Mouse (Mus musculus): Measurements from ENCODE around the gene Tnfrsf13c.

Gene Tnfrsf13c

GRCm38 (mm10) chr15:82207504-82208219 is 16.5 kb downstream of the Tnfrsf13c start:
- DNase-seq (ENCODE audit: low spot score in 2 of 2): no peak

DNA sequence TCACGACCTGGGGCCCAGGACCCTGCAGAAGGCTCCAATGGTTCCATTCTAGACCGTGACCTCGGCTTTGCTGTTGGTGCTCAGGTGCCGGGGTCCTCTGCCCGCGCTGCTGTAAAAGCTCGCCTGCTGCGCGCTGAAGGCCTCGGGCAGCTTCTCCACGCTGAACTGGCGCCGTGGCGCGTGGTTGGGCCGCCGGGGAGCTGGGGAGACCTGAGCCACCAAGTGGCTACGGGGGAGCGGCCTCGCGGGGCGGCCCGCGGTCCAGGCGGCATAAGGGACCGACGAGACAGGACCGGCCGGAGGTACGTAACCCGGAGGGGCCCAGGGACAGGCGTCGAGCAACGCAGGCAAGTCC is 17.1 kb downstream of the Tnfrsf13c start:
- DNase-seq (ENCODE audit: low spot score in 2 of 2): no peak

DNA sequence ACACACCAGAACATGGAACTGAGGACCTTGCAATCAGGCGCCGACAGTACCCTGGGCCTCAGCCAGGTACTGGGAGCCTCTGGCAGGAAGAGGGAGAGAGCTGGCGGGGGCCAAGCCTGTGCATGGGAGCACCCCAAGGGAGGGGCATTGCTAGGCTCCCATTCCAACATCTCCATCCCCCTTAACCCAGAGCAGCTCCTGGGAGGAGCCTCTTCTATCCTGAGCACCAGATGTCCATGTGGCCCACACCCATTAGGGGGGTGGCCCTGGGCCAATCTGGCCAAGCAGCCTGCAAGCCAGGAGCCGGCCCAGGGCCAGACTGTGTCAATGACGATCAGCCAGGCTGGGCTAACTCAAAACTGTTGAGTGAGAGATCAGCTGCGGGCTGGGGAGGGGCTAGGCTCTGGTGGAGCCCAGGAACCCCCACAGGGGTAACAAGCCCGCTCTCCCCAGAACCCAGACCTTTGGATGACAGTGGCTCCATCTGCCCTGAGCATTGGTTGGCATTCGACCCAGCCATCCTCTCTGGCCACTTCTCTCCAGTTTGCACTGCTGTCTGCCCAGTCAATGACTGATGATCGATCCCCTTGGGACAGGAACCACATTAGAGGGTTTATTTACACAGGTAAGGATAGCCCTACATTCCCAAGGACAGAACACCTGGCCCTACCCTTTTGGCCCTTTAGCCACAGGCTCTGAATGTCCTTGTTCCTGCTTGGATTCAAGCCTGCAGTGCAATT is 17.6 kb downstream of the Tnfrsf13c start:
- DNase-seq (ENCODE audit: low spot score in 2 of 2): no peak

DNA sequence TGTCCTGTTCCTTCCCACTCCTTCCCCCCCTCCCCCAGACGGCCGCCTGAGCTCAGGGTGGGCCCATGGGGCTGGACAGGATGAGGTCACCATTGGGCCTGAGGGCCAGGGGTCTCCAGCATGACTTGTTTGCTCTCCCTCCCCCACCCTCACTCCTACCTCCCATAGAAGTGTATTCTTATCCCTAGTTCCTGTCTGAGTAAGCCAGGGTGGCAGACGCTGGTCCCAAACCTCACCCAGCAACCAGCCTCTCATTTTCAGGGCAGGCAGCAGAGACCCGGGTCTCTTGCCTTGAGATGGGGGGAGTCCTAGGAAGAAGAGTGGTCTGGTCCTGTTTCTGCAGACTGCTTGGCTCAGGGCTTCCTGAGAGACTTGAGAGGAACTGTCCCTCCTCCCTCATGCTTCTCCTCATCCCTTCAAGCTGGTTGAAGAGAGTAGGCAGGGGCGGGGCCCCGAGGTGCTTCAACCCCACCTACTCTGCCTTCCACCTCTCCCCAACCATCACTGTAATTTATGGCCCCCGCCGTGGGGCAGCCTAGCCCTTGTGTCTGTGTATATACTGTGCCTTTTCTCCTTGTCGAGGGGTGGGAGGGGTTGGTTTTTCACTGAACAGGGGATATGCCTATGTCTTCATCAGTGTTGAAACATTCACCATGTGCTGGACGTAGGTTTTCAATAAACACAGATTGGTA is 19.3 kb downstream of the Tnfrsf13c start:
- no peak for DNase-seq (ENCODE audit: low spot score in 2 of 2)

DNA sequence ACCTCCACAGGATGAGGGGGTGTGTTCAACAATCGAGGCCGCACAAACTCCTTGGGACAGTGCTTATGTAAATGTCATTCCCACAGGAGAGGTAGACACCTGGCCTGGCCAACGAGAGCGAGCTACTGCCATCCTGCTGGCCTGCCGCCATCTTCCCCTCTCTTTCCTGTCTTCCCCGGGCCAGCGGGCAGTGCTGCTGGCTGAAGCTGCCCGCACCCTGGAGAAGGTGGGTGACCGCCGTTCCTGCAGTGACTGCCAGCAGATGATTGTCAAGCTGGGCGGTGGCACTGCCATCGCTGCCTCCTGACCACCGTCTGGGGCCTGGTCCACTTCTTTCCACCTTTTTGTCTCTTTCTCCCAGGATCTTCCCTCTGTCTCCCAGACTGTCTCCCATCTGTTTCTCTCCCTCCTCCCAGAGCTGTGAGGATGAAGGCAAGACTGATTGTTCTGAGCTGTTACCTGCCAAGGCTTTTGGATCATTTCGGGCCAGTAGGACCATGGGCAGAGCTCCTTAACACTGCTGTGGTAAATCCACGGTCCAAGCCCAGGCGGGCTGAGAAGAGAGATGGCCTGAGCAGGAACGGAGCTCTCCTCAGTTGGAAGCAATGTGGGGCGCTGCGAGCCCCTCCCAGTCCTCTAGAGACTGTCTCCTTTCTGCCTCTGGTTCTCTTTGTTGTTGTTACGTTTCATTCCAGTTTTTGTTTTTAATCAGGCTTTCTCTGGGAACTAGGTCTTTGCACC is 20.4 kb downstream of the Tnfrsf13c start:
- DNase-seq (ENCODE audit: low spot score in 2 of 2): no peak

DNA sequence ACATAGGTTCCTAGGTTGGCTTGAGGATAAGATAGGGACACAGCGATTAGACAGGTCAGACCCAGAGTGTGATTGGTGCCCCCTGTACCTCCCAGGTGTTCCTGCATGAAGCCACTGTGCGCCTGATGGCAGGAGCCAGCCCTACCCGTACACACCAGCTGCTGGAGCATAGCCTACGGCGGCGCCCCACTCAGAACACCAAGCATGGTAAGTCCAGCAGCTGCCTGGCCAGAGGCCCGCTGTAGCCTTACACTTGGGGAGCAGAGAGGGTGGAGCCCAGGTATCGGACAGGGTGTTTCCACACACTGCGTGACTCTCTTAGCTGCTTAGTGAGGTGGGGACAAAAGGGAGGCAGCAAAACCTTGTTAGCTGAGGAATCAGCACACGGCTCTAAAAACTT is 21.1 kb downstream of the Tnfrsf13c start:
- no peak for DNase-seq (ENCODE audit: low spot score in 2 of 2)

GRCm38 (mm10) chr15:82202086-82202485 is 22.1 kb downstream of the Tnfrsf13c start:
- no peak for DNase-seq (ENCODE audit: low spot score in 2 of 2)

DNA sequence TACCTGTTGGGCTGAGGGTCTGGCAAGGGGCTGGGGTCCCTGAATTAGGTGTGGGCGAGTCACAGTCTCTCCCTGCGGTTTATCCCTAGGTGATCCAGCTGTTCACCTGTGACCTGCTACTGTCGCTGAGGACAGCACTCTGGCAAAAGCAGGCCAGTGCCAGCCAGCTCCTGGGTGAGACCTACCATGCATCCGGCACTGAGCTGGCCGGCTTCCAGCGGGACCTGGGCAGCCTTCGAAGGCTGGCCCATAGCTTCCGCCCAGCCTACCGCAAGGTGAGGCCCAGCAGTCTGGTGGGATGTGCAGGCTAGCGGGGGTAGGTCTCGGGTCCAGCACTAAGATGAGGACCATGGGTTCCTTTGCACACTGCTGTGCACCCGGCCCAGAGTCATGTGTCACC is 24.6 kb downstream of the Tnfrsf13c start:
- DNase-seq (ENCODE audit: low spot score in 2 of 2): no peak

DNA sequence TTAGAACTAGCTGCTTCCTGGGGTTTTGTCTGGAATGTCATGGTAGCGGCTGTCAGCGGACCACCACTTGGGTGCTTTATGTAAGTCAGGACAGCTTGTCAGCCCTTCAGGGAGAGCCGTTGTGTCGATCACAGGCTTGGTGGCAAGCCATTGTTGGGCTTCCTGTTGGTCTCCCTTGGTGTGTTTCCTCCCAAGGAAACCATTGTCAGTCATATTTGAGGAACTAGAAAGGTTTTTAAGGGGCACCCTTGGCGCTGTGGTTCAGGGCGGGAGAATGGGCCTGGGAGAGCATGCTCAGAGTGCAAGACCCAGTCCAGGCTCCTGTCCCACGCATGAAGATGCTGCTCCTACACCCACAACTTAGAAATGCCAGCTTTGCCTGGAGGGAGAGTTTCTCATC is 25.8 kb downstream of the Tnfrsf13c start:
- DNase-seq (ENCODE audit: low spot score in 2 of 2): no peak

DNA sequence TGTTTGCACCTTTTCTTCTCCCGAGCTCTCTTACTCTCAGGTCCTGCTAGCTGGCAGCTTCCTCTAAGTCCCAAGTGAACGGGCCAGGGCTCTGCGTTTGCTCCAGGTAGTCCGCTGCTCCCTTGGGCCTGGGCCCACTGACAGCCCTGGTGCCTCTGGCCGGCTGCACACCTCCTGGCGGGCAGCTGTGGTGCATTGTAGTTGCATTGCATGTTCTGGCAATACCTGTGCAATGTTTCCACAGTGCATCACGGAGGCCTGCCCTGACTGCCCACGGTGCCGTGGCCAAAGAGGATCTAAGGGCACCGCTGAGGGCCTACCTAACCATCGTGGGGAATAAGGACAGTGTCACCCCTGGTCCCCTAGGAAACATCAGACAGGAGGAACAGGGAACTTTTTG is 26.2 kb downstream of the Tnfrsf13c start:
- DNase-seq (ENCODE audit: low spot score in 2 of 2): no peak

- DNase-seq (ENCODE audit: low spot score in 2 of 2): no peak
Measured at GRCm38 (mm10) chr15:82197246-82197750, 26.9 kb downstream of the Tnfrsf13c start.

- DNase-seq (ENCODE audit: low spot score in 2 of 2): no peak
Measured at GRCm38 (mm10) chr15:82196300-82196699, 27.9 kb downstream of the Tnfrsf13c start.

GRCm38 (mm10) chr15:82192617-82193016 is 31.6 kb downstream of the Tnfrsf13c start:
- no peak for DNase-seq (ENCODE audit: low spot score in 2 of 2)

GRCm38 (mm10) chr15:82188481-82189240 is 35.5 kb downstream of the Tnfrsf13c start:
- DNase-seq (ENCODE audit: low spot score in 2 of 2): no peak

DNA sequence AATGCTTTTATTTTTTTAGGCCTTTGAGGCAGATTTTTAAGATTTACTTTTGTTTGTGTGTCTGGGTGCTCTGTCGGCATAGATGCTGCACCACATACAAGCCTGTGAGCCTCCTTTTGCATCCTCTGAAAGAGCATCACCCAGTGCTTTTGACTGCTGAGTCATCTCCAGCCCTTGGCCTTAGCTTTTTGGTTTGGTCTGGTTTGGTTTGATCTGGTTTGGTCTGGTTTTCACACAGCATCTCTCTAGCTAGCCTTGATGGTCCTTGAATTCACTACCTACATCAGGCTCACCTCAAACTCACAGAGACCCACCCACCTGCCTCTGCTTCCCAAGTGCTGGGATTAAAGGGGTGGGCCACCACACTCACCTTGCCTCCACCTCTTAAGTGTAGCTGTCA is 36.2 kb downstream of the Tnfrsf13c start:
- no peak for DNase-seq (ENCODE audit: low spot score in 2 of 2)

DNA sequence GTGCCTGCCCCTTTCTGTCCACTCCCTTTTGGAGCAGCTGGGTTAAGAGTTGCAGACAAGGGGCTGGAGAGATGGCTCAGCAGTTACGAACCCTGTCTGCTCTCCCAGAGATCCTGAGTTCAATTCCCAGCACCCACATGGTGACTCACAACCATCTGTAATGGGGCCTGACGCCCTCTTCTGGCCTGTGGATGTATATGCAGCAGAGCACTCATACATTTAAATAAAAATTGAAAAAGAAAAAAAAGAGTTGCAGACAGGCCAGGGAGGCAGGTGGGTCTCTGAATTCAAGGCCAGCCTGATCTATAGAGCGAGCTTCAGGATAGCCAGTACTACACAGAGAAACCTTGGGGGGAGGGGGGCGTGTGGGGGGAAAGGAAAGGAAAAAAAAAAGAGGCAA is 36.8 kb downstream of the Tnfrsf13c start:
- DNase-seq (ENCODE audit: low spot score in 2 of 2): no peak

GRCm38 (mm10) chr15:82186931-82187330 is 37.2 kb downstream of the Tnfrsf13c start:
- DNase-seq (ENCODE audit: low spot score in 2 of 2): no peak

DNA sequence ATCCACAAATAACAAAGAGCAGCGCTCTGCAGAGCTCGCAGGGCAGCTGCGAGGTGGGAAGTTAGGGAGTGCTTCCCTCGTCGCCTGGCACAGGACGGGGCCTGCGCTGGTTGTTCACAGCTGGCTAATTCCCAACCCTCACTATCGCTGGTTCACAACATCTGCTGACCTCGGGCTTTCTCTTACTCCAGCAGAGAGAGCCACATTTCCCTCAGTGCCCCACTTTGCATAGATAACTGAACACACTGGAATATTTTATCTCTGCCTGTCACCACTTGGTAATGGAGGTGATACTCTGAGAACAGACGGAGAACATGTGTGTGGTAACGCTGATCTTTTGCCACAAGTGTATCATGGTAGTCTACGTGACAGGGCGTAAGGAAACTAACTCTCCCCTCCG is 38.0 kb downstream of the Tnfrsf13c start:
- DNase-seq (ENCODE audit: low spot score in 2 of 2): no peak

GRCm38 (mm10) chr15:82185062-82185783 is 38.9 kb downstream of the Tnfrsf13c start:
- DNase-seq (ENCODE audit: low spot score in 2 of 2): no peak

DNA sequence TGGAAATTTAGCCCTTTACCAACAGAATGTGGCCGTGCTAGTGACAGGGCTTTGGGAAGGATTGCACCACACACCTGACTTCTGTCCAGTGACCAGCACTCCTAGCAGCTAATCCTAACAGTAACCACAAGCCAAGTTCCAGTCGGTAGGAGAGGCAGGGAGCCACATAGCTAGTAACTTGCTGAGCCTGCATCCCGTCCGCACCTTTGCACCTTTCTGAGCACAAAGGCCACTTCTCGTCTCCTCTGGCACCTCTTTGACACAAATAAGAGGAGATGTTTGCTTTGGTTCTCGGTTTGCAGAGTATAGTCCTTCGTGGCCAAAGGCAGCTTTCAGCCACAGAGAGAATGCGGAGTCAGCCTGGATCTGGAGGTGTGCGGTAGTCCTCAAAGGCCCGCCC is 39.5 kb downstream of the Tnfrsf13c start:
- DNase-seq (ENCODE audit: low spot score in 2 of 2): no peak

DNA sequence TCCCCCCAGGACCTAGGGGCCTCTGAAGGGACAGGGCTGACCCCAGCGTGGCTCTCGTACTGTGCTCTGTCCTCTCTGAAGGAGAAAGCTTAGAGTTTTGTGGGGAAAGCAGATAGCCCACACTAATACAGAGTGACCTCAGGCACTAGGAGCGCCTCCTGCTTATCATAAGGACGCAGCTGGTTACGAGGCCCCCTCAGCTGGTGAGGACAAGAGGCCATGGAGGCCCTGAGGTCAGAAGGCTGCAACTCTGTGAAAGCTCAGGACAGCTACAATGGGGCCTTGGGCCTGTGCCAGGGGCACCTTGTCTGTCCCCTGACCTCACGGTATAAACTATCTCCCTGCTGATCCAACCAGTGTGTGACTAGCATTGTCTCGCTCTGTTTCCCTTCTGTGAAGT is 40.0 kb downstream of the Tnfrsf13c start:
- DNase-seq (ENCODE audit: low spot score in 2 of 2): no peak

All from frontal cortex, postnatal 14 days (tissue).